ENCODE assay signal across 20 mouse cellular contexts in the genomic region with DNA sequence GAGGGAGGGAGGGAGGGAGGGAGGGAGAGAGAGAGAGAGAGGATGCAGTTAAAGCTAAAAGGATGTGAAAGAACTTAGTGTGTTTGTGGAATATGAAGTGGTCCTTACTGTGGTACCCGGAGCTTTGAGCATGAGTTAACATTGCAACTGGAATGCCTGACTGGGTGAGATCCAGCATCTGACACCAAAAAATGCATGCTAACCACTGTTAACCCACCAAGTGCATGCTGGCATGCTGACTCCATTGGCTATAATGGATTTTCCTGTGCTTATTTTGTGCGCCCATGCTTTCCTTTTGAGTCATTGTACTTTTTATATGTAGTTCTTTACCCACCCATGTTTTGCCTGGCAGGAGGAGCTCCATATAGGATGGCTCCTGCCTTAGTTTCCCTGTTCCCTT.
DNase-seq lines count a peak whose midpoint lies in the region; ATAC-seq and TF ChIP-seq lines count a peak whose summit lies in the region.
"Had no signal": no experiment of that assay in that cellular context is flagged by ENCODE, and none has a peak within 500 bp of the region (broad histone marks: within the 10 kb centered on the region; RNA-seq: fewer than 3 reads in every experiment).

No protein-coding gene starts in this region.

- no peak overlapping the region for H3K27ac ChIP-seq in kidney, embryonic 16.5 days (ENCODE audit: low read length)
- no peak overlapping the region for H3K27ac ChIP-seq in cerebellum, adult 2 months (ENCODE audit: insufficient read depth, low read length)
- H3K27ac ChIP-seq: embryonic facial prominence, embryonic 10.5 days; embryonic facial prominence, embryonic 12.5 days; forebrain, embryonic 10.5 days; forebrain, embryonic 12.5 days had no signal

- 98% methylated on average over 2 of the region's 2 CpGs for WGBS in kidney, embryonic 16.5 days
- 85% methylated on average over 2 of the region's 2 CpGs for WGBS in cerebellum, adult 2 months

- no peaks in the 10 kb centered on the region for H3K9me3 ChIP-seq in kidney, embryonic 16.5 days (ENCODE audit: low read length)
- H3K9me3 ChIP-seq: embryonic facial prominence, embryonic 10.5 days; embryonic facial prominence, embryonic 12.5 days; forebrain, embryonic 10.5 days; forebrain, embryonic 12.5 days had no signal

- peak; percentile 63 for DNase-seq in 3T3-L1 (ENCODE audit: low read depth, low spot score)
- DNase-seq in Patski (ENCODE audit: low read depth, low spot score), result peak; percentile 31
- peak; percentile 5 for DNase-seq in fibroblast of lung, adult 2 months (ENCODE audit: low read depth)
- no peak for DNase-seq in cerebellum, adult 2 months
- DNase-seq: adrenal gland, adult 2 months; adrenal gland, postnatal 10 days; adrenal gland, postnatal 25 days; cerebellum, adult 11 months; cerebellum, adult 18-20 months; cerebellum, adult 9-10 months; cerebellum, postnatal 10 days; cerebellum, postnatal 25 days; forebrain, postnatal 0 days had no signal

- H3K9ac ChIP-seq in kidney, embryonic 16.5 days (replicated peaks; ENCODE audit: low read length), result no peak overlapping the region
- H3K9ac ChIP-seq: embryonic facial prominence, embryonic 12.5 days; forebrain, embryonic 12.5 days; forebrain, postnatal 0 days had no signal

- TF ChIP-seq CTCF in Patski (IDR thresholded peaks at IDR 0.05), result no peak
- TF ChIP-seq CTCF in cerebellum, adult 2 months (IDR thresholded peaks at IDR 0.05; ENCODE audit: borderline replicate concordance, insufficient read depth, low read depth, low read length), result no peak

- TF ChIP-seq POLR2A in cerebellum, adult 2 months (IDR thresholded peaks at IDR 0.05; ENCODE audit: borderline replicate concordance, insufficient read depth, low read length), result no peak

- in situ Hi-C loops in Patski (cut with MboI; ENCODE audit: low pct_unique_long_range_greater_than_20kb), result no loop called here

- ATAC-seq in Patski, result peak; percentile 77
- ATAC-seq in kidney, embryonic 16.5 days (ENCODE audit: low FRiP score, low TSS enrichment), result no peak
- ATAC-seq: forebrain, embryonic 14.5 days; forebrain, postnatal 0 days had no signal

- POLR2A ChIA-PET in Patski (lab: Charles Lee), result no interaction called here

- CTCF ChIA-PET in Patski (lab: Charles Lee), result no interaction called here

- no peak overlapping the region for H3K4me2 ChIP-seq in kidney, embryonic 16.5 days (replicated peaks; ENCODE audit: low read depth, low read length)
- H3K4me2 ChIP-seq: embryonic facial prominence, embryonic 12.5 days; forebrain, embryonic 12.5 days had no signal

- H3K4me3 ChIP-seq in kidney, embryonic 16.5 days (ENCODE audit: low read length), result no peak overlapping the region
- H3K4me3 ChIP-seq in cerebellum, adult 2 months (replicated peaks; ENCODE audit: insufficient read depth, low read depth, low read length), result no peak overlapping the region
- H3K4me3 ChIP-seq: embryonic facial prominence, embryonic 10.5 days; embryonic facial prominence, embryonic 12.5 days; erythroblast, embryonic 14.5 days; forebrain, embryonic 10.5 days; forebrain, embryonic 12.5 days had no signal

- no peaks in the 10 kb centered on the region for H3K27me3 ChIP-seq in Patski
- H3K27me3 ChIP-seq in kidney, embryonic 16.5 days (ENCODE audit: insufficient read depth, low read length), result no peaks in the 10 kb centered on the region
- H3K27me3 ChIP-seq in cerebellum, adult 2 months (ENCODE audit: control insufficient read depth, insufficient read depth, low read length), result no peaks in the 10 kb centered on the region
- H3K27me3 ChIP-seq: embryonic facial prominence, embryonic 12.5 days; forebrain, embryonic 12.5 days had no signal

- no peaks in the 10 kb centered on the region for H3K36me3 ChIP-seq in kidney, embryonic 16.5 days (ENCODE audit: insufficient read depth, low read length)
- H3K36me3 ChIP-seq: embryonic facial prominence, embryonic 10.5 days; embryonic facial prominence, embryonic 12.5 days; forebrain, embryonic 10.5 days; forebrain, embryonic 12.5 days had no signal

- no peaks in the 10 kb centered on the region for H3K4me1 ChIP-seq in kidney, embryonic 16.5 days (ENCODE audit: insufficient read depth, low read length)
- no peaks in the 10 kb centered on the region for H3K4me1 ChIP-seq in cerebellum, adult 2 months (ENCODE audit: control insufficient read depth, insufficient read depth, low read length)
- H3K4me1 ChIP-seq: embryonic facial prominence, embryonic 12.5 days had no signal

Comparison
In these comparisons a context has a peak if more than half of its experiments do, and no peak if none do; other contexts are left out.
1. DNase-seq: peak in 3T3-L1 (single experiment), Patski (single experiment) and fibroblast of lung, adult 2 months (single experiment); none in cerebellum, adult 2 months (0 of 2).